Mouse (Mus musculus) testis, postnatal 10 days (tissue): ENCODE measurements around the gene Gm1979.
"Not testable (repeated sequence)": the region's sequence is repeated elsewhere in the genome, so short reads cannot be mapped to it uniquely, and the experiment has no call there.

Experiments used
- DNase-seq: peaks from one replicate; pipeline ENCODE4 v3.0.0; 2021; ENCODE audit warnings: low spot score

The Gm1979 gene

DNA sequence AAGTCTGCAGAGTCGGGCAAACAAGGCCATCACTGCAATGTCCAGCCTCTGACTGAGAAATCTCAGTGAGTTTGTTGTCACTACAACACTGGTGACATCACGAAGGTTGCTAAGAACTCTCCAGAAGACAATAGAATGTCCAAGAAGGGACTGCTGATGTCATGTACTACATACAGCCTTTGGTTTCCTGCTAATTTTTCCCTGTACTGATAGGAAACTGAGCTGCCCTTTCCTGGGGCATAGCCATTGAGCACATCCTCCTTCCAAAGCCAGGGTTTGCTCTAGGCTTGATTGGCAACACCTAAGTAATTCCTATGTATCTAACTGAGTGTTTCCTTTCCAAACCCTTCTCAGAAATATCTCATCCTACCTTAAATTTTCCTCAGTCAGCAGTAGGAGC is at the start of gene Gm1979:
TSS of gene Gm1979 (minus strand) at position 101 of the 400 bp plus-strand sequence.
- not testable (repeated sequence) for DNase-seq

DNA sequence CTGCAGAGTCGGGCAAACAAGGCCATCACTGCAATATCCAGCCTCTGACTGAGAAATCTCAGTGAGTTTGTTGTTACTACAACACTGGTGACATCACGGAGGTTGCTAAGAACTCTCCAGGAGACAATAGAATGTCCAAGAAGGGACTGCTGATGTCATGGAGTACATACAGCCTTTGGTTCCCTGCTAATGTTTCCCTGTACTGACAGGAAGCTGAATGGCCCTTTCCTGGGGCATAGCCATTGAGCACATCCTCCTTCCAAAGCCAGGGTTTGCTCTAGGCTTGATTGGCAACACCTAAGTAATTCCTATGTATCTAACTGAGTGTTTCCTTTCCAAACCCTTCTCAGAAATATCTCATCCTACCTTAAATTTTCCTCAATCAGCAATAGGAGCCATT is 34.9 kb upstream of the Gm1979 start, which contains the start of gene Speer4a:
TSS of gene Speer4a (minus strand) at position 101 of the 400 bp plus-strand sequence.
- not testable (repeated sequence) for DNase-seq

DNA sequence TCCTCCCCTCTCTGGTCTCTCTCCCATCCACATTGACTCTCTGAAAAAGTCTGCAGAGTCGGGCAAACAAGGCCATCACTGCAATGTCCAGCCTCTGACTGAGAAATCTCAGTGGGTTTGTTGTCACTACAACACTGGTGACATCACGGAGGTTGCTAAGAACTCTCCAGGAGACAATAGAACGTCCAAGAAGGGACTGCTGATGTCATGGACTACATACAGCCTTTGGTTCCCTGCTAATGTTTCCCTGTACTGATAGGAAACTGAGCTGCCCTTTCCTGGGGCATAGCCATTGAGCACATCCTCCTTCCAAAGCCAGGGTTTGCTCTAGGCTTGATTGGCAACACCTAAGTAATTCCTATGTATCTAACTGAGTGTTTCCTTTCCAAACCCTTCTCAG is 18.2 kb upstream of the Gm1979 start, which contains the start of gene Gm5862:
TSS of gene Gm5862 (minus strand) at position 101 of the 400 bp plus-strand sequence.
- not testable (repeated sequence) for DNase-seq

DNA sequence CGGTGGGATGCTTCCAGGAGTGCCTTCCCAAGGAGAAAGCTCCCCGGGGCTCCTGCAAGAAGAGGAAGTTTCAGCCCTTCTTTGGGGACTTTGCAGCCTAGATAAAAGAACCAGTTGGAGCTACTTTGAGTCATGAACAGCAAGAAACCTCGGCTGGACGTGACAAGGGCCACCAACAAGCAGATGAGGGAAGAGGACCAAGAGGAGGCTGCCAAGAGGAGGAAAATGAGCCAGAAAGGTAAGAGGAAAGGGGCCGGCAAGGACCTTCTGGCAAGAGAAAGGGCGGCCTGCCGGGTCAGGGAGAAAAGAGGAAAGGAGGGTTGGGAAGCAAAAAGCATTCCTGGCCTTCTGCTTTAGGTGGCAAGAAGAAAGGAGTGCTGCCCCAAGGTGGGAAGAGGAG is 3.1 kb upstream of the Gm1979 start:
- not testable (repeated sequence) for DNase-seq

DNA sequence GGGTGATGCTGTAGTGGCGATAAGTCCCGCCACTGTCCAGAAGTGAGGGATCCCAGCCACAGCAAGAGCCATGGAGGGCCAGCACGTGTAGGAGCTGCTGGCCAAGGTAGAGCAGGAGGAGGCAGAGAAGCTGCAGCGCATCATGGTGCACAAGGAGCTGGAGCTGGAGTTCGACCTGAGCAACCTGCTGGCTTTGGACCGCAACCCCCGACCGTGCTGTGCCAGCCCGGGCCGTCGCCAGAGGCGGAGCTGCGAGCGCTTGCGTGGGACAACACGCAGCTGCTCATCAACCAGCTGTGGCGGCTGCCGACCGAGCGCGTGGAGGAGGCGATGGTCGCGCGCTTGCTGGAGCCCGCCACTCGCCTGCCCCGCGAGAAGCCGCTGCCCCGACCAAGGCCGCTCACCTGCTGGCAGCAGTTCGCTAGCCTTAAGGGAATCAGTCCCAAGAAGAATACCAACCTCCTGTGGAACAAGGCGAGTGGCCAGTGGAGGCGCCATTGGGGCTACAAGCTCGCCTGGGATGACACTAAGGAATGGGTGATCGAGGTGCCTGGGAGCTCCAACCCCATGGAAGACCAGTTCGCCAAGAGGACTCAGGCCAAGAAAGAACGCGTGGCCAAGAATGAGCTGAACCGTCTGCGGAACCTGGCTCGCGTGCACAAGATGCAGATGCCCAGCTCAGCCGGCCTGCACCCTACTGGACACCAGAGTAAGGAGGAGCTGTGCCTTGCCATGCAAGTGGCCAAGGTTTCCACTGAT is 2.5 kb upstream of the Gm1979 start:
- peak; percentile 69 for DNase-seq

DNA sequence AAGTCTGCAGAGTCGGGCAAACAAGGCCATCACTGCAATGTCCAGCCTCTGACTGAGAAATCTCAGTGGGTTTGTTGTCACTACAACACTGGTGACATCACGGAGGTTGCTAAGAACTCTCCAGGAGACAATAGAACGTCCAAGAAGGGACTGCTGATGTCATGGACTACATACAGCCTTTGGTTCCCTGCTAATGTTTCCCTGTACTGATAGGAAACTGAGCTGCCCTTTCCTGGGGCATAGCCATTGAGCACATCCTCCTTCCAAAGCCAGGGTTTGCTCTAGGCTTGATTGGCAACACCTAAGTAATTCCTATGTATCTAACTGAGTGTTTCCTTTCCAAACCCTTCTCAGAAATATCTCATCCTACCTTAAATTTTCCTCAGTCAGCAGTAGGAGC is 16.0 kb downstream of the Gm1979 start, which contains the start of gene Gm21698:
TSS of gene Gm21698 (minus strand) at position 101 of the 400 bp plus-strand sequence.
- DNase-seq: not testable (repeated sequence)

DNA sequence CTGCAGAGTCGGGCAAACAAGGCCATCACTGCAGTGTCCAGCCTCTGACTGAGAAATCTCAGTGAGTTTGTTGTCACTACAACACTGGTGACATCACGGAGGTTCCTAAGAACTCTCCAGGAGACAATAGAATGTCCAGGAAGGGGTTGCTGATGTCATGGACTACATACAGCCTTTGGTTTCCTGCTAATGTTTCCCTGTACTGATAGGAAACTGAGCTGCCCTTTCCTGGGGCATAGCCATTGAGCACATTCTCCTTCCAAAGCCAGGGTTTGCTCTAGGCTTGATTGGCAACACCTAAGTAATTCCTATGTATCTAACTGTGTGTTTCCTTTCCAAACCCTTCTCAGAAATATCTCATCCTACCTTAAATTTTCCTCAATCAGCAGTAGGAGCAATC is 32.0 kb downstream of the Gm1979 start, which contains the start of gene Gm21680:
TSS of gene Gm21680 (minus strand) at position 101 of the 400 bp plus-strand sequence.
- DNase-seq: not testable (repeated sequence)

DNA sequence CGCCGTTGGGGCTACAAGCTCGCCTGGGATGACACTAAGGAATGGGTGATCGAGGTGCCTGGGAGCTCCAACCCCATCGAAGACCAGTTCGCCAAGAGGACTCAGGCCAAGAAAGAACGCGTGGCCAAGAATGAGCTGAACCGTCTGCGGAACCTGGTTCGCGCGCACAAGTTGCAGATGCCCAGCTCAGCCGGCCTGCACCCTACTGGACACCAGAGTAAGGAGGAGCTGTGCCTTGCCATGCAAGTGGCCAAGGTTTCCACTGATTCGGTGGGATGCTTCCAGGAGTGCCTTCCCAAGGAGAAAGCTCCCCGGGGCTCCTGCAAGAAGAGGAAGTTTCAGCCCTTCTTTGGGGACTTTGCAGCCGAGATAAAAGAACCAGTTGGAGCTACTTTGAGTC is 47.5 kb downstream of the Gm1979 start:
- not testable (repeated sequence) for DNase-seq

DNA sequence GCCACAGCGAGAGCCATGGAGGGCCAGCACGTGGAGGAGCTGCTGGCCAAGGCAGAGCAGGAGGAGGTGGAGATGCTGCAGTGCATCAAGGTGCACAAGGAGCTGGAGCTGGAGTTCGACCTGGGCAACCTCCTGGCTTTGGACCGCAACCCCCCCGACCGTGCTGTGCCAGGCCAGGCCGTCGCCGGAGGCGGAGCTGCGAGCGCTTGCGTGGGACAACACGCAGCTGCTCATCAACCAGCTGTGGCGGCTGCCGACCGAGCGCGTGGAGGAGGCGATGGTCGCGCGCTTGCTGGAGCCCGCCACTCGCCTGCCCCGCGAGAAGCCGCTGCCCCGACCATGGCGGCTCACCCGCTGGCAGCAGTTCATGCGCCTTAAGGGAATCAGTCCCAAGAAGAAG is 48.0 kb downstream of the Gm1979 start:
- peak; percentile 54 for DNase-seq

DNA sequence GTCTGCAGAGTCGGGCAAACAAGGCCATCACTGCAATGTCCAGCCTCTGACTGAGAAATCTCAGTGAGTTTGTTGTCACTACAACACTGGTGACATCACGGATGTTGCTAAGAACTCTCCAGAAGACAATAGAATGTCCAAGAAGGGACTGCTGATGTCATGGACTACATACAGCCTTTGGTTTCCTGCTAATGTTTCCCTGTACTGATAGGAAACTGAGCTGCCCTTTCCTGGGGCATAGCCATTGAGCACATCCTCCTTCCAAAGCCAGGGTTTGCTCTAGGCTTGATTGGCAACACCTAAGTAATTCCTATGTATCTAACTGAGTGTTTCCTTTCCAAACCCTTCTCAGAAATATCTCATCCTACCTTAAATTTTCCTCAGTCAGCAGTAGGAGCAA is 50.3 kb downstream of the Gm1979 start, which contains the start of gene Gm21671:
TSS of gene Gm21671 (minus strand) at position 101 of the 400 bp plus-strand sequence.
- DNase-seq: not testable (repeated sequence)
